Mouse (Mus musculus): Measurements from ENCODE around the gene Osbpl2.

The Osbpl2 gene

GRCm38 (mm10) chr2:180104659-180105377 is 14.3 kb upstream of the Osbpl2 start:
- in situ Hi-C loops (cut with MseI, MboI), result no loop called here

GRCm38 (mm10) chr2:180105441-180106190 is 13.5 kb upstream of the Osbpl2 start:
- in situ Hi-C loops (cut with MseI, MboI), result no loop called here

- in situ Hi-C loops (cut with MseI, MboI), result no loop called here
Observed at GRCm38 (mm10) chr2:180107081-180107480, 12.0 kb upstream of the Osbpl2 start.

GRCm38 (mm10) chr2:180108285-180108684 is 10.8 kb upstream of the Osbpl2 start:
- in situ Hi-C loops (cut with MseI, MboI), result no loop called here

- in situ Hi-C loops (cut with MseI, MboI), result no loop called here
Observed at GRCm38 (mm10) chr2:180113909-180114890, 4.9 kb upstream of the Osbpl2 start.

GRCm38 (mm10) chr2:180115279-180115678 is 3.8 kb upstream of the Osbpl2 start:
- in situ Hi-C loops (cut with MseI, MboI), result no loop called here

GRCm38 (mm10) chr2:180116081-180116493 is 3.0 kb upstream of the Osbpl2 start:
- in situ Hi-C loops (cut with MseI, MboI), result no loop called here

- in situ Hi-C loops (cut with MseI, MboI), result no loop called here
Observed at GRCm38 (mm10) chr2:180116741-180117484, 2.2 kb upstream of the Osbpl2 start.

GRCm38 (mm10) chr2:180117485-180118194 is 1.5 kb upstream of the Osbpl2 start:
- in situ Hi-C loops (cut with MseI, MboI), result no loop called here

- in situ Hi-C loops (cut with MseI, MboI), result no loop called here
Observed at GRCm38 (mm10) chr2:180119439-180120291, 559 bp downstream of the Osbpl2 start.

GRCm38 (mm10) chr2:180120292-180120761 is 1.2 kb downstream of the Osbpl2 start:
- in situ Hi-C loops (cut with MseI, MboI), result no loop called here

- in situ Hi-C loops (cut with MseI, MboI), result no loop called here
Observed at GRCm38 (mm10) chr2:180124192-180124591, 5.1 kb downstream of the Osbpl2 start.

GRCm38 (mm10) chr2:180126195-180126594 is 7.1 kb downstream of the Osbpl2 start:
- in situ Hi-C loops (cut with MseI, MboI), result loop anchor here in 1 of 2 experiments (25.0 kb wide), 1 partner anchor 311 kb away; no protein-coding TSS in a partner anchor

- in situ Hi-C loops (cut with MseI, MboI), result loop anchor here in 1 of 2 experiments (25.0 kb wide), 1 partner anchor 310 kb away; no protein-coding TSS in a partner anchor
Observed at GRCm38 (mm10) chr2:180127675-180128074, 8.6 kb downstream of the Osbpl2 start.

- in situ Hi-C loops (cut with MseI, MboI), result loop anchor here in 1 of 2 experiments (25.0 kb wide), 1 partner anchor 304 kb away; no protein-coding TSS in a partner anchor
Observed at GRCm38 (mm10) chr2:180133231-180133630, 14.1 kb downstream of the Osbpl2 start.

GRCm38 (mm10) chr2:180133911-180134310 is 14.8 kb downstream of the Osbpl2 start:
- in situ Hi-C loops (cut with MseI, MboI), result loop anchor here in 1 of 2 experiments (25.0 kb wide), 1 partner anchor 303 kb away; no protein-coding TSS in a partner anchor

GRCm38 (mm10) chr2:180135414-180135813 is 16.3 kb downstream of the Osbpl2 start:
- in situ Hi-C loops (cut with MseI, MboI), result loop anchor here in 1 of 2 experiments (25.0 kb wide), 1 partner anchor 302 kb away; no protein-coding TSS in a partner anchor

GRCm38 (mm10) chr2:180146091-180146490 is 27.0 kb downstream of the Osbpl2 start:
- in situ Hi-C loops (cut with MseI, MboI), result loop anchor here in 1 of 2 experiments (25.0 kb wide), 1 partner anchor 291 kb away; no protein-coding TSS in a partner anchor

- in situ Hi-C loops (cut with MseI, MboI), result loop anchor here in 1 of 2 experiments (25.0 kb wide), 1 partner anchor 290 kb away; no protein-coding TSS in a partner anchor
Observed at GRCm38 (mm10) chr2:180147379-180147778, 28.3 kb downstream of the Osbpl2 start.

Measured in mouse trophoblast stem cell (cell line).